Mouse (Mus musculus) C2C12 (cell line): ENCODE results near the gene Rufy3. TPM values are rescaled to one million over a fixed set of nuclear protein-coding genes. Genes with fewer than 3 reads are reported as not detected.

Experiments
- H3K27me3 ChIP-seq: one replicate; pipeline ENCODE4 v1.6.1; 2011; ENCODE audit not compliant: control insufficient read depth, insufficient read depth, insufficient read length
- H3K36me3 ChIP-seq: one replicate; pipeline ENCODE4 v1.6.1; 2011; ENCODE audit not compliant: control insufficient read depth, insufficient read depth
- H3K4me3 ChIP-seq: one replicate; pipeline ENCODE4 v1.5.1; 2011; ENCODE audit warnings: mild to moderate bottlenecking, control low read depth; ENCODE audit not compliant: poor library complexity, insufficient read depth, severe bottlenecking
- H3K79me2 ChIP-seq: one replicate; pipeline ENCODE4 v1.6.1; 2011; ENCODE audit not compliant: control insufficient read depth, insufficient read depth
- H3K79me3 ChIP-seq: one replicate; pipeline ENCODE4 v1.6.1; 2011; ENCODE audit warnings: low read depth, control low read depth
- H3ac ChIP-seq: one replicate; pipeline ENCODE3; 2011; ENCODE audit warnings: low read depth; ENCODE audit not compliant: control insufficient read depth, insufficient read length
- CEBPB ChIP-seq: IDR thresholded peaks from one replicate; pipeline ENCODE4 v1.6.1; 2011; ENCODE audit warnings: low read depth, mild to moderate bottlenecking, control low read depth, moderate library complexity
- CTCF ChIP-seq: IDR thresholded peaks from one replicate; pipeline ENCODE4 v1.5.1; 2011; ENCODE audit not compliant: control insufficient read depth, insufficient read depth, insufficient read length
- FOSL1 ChIP-seq: IDR thresholded peaks from one replicate; pipeline ENCODE4 v1.8.0; 2011; ENCODE audit warnings: mild to moderate bottlenecking, low read length; ENCODE audit not compliant: poor library complexity, insufficient read depth, severe bottlenecking
- MAX ChIP-seq: IDR thresholded peaks from one replicate; pipeline ENCODE4 v1.6.1; 2011; ENCODE audit warnings: mild to moderate bottlenecking, control low read depth
- MYOD1 ChIP-seq: IDR thresholded peaks from one replicate; pipeline ENCODE4 v1.6.1; 2011; ENCODE audit warnings: low read depth; ENCODE audit not compliant: control insufficient read depth, insufficient read length
- MYOG ChIP-seq: IDR thresholded peaks from one replicate; pipeline ENCODE4 v1.6.1; 2011; ENCODE audit not compliant: control insufficient read depth, insufficient read length; ENCODE audit errors: extremely low read depth
- USF1 ChIP-seq: IDR thresholded peaks from one replicate; pipeline ENCODE4 v1.6.1; 2011; ENCODE audit warnings: low read depth, mild to moderate bottlenecking, control low read depth, moderate library complexity
- polyA plus RNA-seq: library from polyadenylated mRNA; unstranded; fragments of >200 nt; fragmentation: generic; extraction: Trizol; gene quantifications from one replicate; pipeline ENCODE4 v1.2.1, GENCODE M21; 2012; ENCODE audit warnings: missing spikeins

The Rufy3 gene
- polyA plus RNA-seq, 1 experiment: 3.5 TPM

DNA sequence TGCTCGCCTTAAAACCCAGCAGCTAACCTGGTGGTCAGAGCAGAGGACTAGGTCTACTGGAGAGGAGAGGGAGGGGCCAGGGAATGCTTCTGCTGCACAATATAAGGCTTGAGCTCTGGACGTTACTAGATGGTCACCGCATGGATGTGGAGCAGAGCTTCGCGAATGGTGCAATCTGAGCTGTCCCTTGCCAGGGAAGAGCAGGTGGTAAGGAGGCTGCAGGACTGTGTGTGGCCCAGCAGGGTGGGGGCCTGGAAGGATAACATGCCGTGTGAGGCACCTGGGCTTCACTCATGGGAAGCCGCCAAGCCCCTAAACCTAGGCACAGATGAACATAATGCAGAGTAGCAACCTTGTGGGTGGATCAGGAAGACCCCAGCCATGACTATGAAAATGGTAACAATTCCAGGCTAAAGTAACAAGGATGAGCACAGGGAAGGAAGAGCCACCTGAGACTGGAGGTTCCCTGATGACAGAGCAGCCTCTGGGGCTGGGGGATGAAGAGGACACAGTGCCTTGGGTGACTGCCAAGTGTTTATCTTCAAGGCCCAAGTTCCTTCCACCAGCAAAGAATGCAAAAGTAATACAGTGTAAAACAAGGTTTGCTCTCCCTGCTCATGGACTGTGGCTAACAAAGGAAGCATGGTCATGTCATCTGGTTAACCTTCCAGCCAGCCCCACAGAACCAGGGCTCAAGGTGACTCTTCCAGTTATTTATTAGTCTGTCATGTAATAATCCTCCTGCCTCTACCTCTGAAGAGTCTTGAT, 21.8 kb downstream of the Rufy3 start:
- TF ChIP-seq MAX: no peak
- TF ChIP-seq CEBPB: no peak
- TF ChIP-seq FOSL1: no peak
- no peak for TF ChIP-seq MYOD1
- no peak for TF ChIP-seq USF1
- no peak for TF ChIP-seq MYOG
- no peak for TF ChIP-seq CTCF
- H3ac ChIP-seq: no peak overlapping the region
- peaks cover 13% of the 10 kb centered on the region for H3K79me2 ChIP-seq
- H3K79me3 ChIP-seq: no peaks in the 10 kb centered on the region
- no peaks in the 10 kb centered on the region for H3K27me3 ChIP-seq
- H3K4me3 ChIP-seq: no peak overlapping the region
- H3K36me3 ChIP-seq: no peaks in the 10 kb centered on the region

DNA sequence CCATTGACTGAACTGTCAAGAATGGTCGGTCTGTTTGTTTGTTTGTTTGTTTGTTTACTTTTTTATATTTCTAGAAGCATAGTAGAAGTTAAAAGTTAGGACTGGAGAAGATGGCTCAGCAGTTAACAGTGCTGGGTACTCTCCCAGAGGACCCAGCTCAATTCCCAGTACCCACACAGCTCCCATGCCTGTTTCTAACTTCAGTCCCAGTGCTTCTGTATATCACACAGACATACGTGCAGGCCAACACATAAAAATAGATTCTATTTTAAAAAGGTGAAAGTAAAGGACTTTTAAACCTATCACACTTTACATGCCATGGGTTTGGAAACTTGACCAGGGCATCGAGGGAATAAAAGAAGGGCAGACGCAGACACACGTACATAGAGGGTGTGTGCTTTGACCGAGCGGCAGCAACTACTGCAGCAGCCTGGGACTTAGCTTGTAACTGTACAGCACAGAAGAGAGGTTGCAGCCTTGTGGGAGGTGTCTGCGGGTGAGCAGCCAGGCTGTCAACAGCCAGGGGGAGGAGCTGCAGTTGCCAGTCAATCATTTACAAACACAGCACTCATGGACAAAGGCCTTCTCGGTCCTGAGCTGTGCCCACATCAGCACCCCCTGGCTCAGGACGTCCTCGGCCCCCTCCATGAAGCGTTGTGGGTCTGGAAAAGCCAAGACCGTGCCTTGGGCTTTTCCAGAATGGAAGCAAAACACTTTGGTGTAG, 22.5 kb downstream of the Rufy3 start:
- H3K36me3 ChIP-seq: no peaks in the 10 kb centered on the region
- no peak overlapping the region for H3K4me3 ChIP-seq
- no peak for TF ChIP-seq CEBPB
- no peak for TF ChIP-seq CTCF
- TF ChIP-seq MYOG: no peak
- TF ChIP-seq FOSL1: no peak
- no peak for TF ChIP-seq MAX
- TF ChIP-seq USF1: no peak
- TF ChIP-seq MYOD1: no peak
- no peaks in the 10 kb centered on the region for H3K79me3 ChIP-seq
- no peak overlapping the region for H3ac ChIP-seq
- peaks cover 9% of the 10 kb centered on the region for H3K79me2 ChIP-seq
- H3K27me3 ChIP-seq: no peaks in the 10 kb centered on the region

- Histone ChIP-seq H3K4me3 (no peak overlapping the region), H3ac (no peak overlapping the region), H3K27me3 (no peaks in the 10 kb centered on the region), H3K79me2 (peaks cover 7% of the 10 kb centered on the region), H3K36me3 (no peaks in the 10 kb centered on the region), H3K79me3 (no peaks in the 10 kb centered on the region)
- TF ChIP-seq CEBPB (no peak), FOSL1 (no peak), CTCF (no peak), MAX (no peak), MYOG (no peak), MYOD1 (no peak), USF1 (no peak)
Measured at GRCm38 (mm10) chr5:88588481-88588880, 23.6 kb downstream of the Rufy3 start.

- no peaks in the 10 kb centered on the region for H3K36me3 ChIP-seq
- no peak overlapping the region for H3ac ChIP-seq
- no peak for TF ChIP-seq MYOD1
- no peak for TF ChIP-seq CTCF
- TF ChIP-seq MYOG: no peak
- no peak for TF ChIP-seq MAX
- no peak for TF ChIP-seq USF1
- TF ChIP-seq CEBPB: no peak
- no peak for TF ChIP-seq FOSL1
- no peak overlapping the region for H3K4me3 ChIP-seq
- no peaks in the 10 kb centered on the region for H3K79me3 ChIP-seq
- H3K79me2 ChIP-seq: no peaks in the 10 kb centered on the region
- no peaks in the 10 kb centered on the region for H3K27me3 ChIP-seq
Measured at GRCm38 (mm10) chr5:88593421-88594172, 28.8 kb downstream of the Rufy3 start.

DNA sequence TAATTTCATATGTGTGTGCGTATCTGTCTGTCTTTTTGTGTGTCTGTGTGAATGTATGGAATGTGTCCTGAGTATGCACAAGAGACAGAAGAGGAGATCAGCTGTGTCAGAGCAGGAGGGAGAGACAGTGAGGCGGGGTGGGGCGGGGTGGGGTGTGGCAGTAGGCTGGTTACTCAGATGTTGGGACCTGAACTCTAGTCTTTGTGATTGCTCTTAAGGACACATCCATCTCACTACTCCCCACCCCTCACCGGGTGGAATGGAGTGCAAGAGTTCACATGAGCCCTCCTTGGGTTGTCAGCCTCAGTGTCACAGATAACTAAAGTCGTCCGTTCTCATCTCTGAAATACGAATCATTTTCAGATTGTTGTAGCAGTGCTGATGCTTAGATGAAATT, 29.3 kb downstream of the Rufy3 start:
- no peaks in the 10 kb centered on the region for H3K27me3 ChIP-seq
- H3K79me3 ChIP-seq: no peaks in the 10 kb centered on the region
- TF ChIP-seq MYOG: no peak
- TF ChIP-seq USF1: no peak
- TF ChIP-seq MAX: no peak
- TF ChIP-seq FOSL1: no peak
- TF ChIP-seq CEBPB: no peak
- no peak for TF ChIP-seq MYOD1
- no peak for TF ChIP-seq CTCF
- no peak overlapping the region for H3K4me3 ChIP-seq
- H3K79me2 ChIP-seq: no peaks in the 10 kb centered on the region
- H3K36me3 ChIP-seq: no peaks in the 10 kb centered on the region
- no peak overlapping the region for H3ac ChIP-seq
